Mouse (Mus musculus): Measurements from ENCODE around the gene Naaladl1.

GRCm38 (mm10) chr19:6113116-6113515 is 7.5 kb downstream of the Naaladl1 start:
- TF ChIP-seq MAFK (IDR thresholded peaks at IDR 0.05; ENCODE audit: insufficient read depth, low read depth, low read length), result no peak
- no peak for TF ChIP-seq ZC3H11A (IDR thresholded peaks at IDR 0.05; ENCODE audit: borderline replicate concordance, low read depth, low read length)
- no peak for TF ChIP-seq ZNF384 (IDR thresholded peaks at IDR 0.05; ENCODE audit: low read depth, low read length)
- no peak for TF ChIP-seq CHD2 (IDR thresholded peaks at IDR 0.05; ENCODE audit: low read depth, low read length)
